Mouse (Mus musculus) monocyte, adult 5-6 weeks (primary cell): ENCODE results near the gene Polr3e. TPM values are rescaled to one million over a fixed set of nuclear protein-coding genes. Genes with fewer than 3 reads are reported as not detected.
"Not testable (repeated sequence)": the region's sequence is repeated elsewhere in the genome, so short reads cannot be mapped to it uniquely, and the experiment has no call there.

ENCODE experiments used
- ATAC-seq: fragments of 153-309, 156-312 bp; replicated peaks from 2 replicates; pipeline ENCODE4 v1.8.0; 2017; ENCODE audit warnings: mild to moderate bottlenecking; ENCODE audit not compliant: low TSS enrichment, insufficient number of reproducible peaks, severe bottlenecking, poor library complexity, low FRiP score
- total RNA-seq: library from RNA; stranded (forward); fragments of 200-1000, 200-491, 200-594 nt; gene quantifications from 3 replicates; pipeline ENCODE4 v1.2.3, GENCODE M21; 2017

Polr3e gene
- total RNA-seq, 1 experiment from 2014 or later = 14.8 TPM

DNA sequence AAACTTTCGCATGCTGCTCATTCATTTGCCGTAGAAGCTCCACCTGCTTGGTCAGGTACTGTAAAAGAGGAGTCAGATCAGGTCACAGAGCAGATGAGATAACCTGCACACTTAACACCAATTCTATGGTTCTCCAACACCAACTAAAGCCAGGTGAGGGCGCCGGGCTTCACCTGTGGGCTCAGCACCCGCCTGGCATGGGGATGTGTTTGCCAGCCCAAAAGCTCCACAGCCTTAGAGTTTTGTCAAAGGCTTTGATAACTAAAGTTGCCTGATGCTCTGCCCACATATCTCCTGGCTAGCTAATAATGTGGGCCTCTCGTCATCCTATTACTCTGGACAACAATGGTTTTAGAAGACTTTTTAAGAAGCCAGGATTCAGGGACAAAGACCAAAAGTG is 43.1 kb downstream of the Polr3e start:
- no peak for ATAC-seq

GRCm38 (mm10) chr7:120961893-120962292 is 44.3 kb downstream of the Polr3e start:
- no peak for ATAC-seq

DNA sequence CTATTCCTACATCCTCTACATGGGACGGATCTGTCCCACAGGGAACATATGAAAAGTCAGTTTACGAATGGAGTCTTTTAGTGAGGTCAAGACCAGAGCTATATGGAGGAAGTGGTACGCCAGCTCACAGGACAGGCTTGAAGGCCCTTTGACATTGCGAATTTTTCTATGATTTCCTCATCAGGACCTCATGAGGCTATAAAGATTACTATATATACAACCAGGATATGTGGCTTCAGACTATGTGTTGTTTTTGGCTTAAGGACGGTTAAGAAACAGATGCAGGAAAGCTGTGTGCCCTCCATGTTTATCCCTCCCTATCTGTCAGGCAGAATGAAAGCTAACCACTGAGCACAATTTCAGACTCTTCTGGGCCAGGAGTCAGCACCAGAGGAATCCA is 45.6 kb downstream of the Polr3e start:
- ATAC-seq = no peak

DNA sequence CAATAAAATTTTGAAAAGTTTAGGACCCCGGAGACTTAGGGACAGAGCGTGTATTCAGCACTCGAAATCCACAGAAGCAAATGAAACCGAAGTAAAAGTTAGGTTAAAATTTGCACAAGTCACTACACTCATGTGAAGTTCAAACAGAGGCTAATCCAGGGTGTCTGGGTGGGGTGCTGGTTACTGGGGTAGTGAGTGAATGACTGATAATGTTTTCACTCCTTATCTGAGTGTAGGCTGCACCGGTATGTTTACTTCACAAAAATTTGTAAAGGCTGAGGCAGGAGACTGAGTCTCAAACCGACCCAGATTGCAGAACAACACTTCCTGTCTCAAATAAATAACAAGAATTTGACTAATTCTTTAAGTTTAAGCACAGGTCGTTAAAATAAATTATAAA is 51.7 kb downstream of the Polr3e start:
- ATAC-seq = no peak

DNA sequence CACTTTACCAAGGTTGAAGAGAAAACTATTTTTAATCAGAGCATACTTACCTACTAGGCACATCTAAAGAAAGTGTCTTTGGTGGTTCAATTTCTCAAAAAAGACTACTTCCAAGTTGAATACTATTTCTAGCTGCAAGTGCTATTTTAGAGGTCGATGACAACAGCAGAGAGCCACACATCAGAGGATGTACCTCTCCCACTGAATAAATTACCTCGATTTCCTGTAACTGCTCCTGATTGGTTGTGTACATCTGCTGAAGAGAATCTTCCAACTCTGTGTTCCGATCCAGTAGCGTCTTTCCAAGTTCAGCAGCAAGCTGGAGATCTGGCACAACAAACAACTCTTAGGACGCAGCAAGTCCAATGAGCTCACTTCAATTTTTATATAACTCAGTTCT is 52.6 kb downstream of the Polr3e start:
- ATAC-seq = no peak

- not testable (repeated sequence) for ATAC-seq
These were observed 54.9 kb downstream of the Polr3e start for GRCm38 (mm10) chr7:120972471-120972870.

GRCm38 (mm10) chr7:120974001-120974400 is 56.5 kb downstream of the Polr3e start:
- ATAC-seq = no peak

GRCm38 (mm10) chr7:120977063-120977462 is 59.5 kb downstream of the Polr3e start:
- ATAC-seq = no peak

GRCm38 (mm10) chr7:120980041-120980440 is 62.5 kb downstream of the Polr3e start:
- ATAC-seq = no peak

GRCm38 (mm10) chr7:120980931-120981924 is 63.7 kb downstream of the Polr3e start:
- ATAC-seq = no peak

GRCm38 (mm10) chr7:120982200-120982841 is 64.8 kb downstream of the Polr3e start, which contains the start of the genes Cdr2 and Mfsd13b:
Cdr2 (minus strand) TSS chr7:120982312.
Mfsd13b (plus strand) TSS chr7:120982509.
- peak; percentile 98 for ATAC-seq

DNA sequence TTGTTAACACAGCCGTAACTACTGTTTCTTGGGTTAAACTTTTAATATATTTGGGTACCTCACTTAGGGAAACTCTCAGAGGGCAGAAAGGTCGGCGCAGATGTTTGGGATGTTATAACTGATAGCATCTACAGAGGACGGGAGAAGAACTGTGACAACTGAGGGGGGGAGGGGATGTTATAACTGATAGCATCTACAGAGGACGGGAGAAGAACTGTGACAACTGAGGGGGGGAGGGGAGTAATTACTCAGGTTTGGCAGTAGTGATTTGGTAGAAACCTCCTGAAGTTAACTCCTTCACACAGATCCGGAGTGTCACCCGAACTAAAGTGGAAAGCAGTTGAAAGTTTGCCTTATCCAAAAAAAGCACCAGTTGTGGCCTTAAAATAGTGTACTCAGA is 65.4 kb downstream of the Polr3e start:
- no peak for ATAC-seq

GRCm38 (mm10) chr7:120991191-120991590 is 73.6 kb downstream of the Polr3e start:
- no peak for ATAC-seq

Other genes with a start within 250 kb of the Polr3e start
- 0.29 TPM in 1 of 3 replicates, not detected in the others for gene Pdzd9, start 247.4 kb upstream of the Polr3e start, total RNA-seq
- 29.0 to 51.8 TPM (median 50.9 TPM) in 3 replicates for gene Mosmo, start 240.1 kb upstream of the Polr3e start, total RNA-seq
- gene Vwa3a, start 178.4 kb upstream of the Polr3e start, total RNA-seq = not detected in 3 replicates
- not detected in 3 replicates for gene Gm5737, start 105.4 kb upstream of the Polr3e start, total RNA-seq
- 33.4 to 56.9 TPM (median 45.7 TPM) in 3 replicates for gene Eef2k, start 74.9 kb upstream of the Polr3e start, total RNA-seq
- gene Cdr2, start 64.6 kb downstream of the Polr3e start, total RNA-seq = 5.9 to 17.3 TPM (median 17.3 TPM) in 3 replicates
- not detected in 3 replicates for gene Mfsd13b, start 64.8 kb downstream of the Polr3e start, total RNA-seq
- 45.0 to 54.5 TPM (median 52.3 TPM) in 3 replicates for gene Mettl9, start 116.7 kb downstream of the Polr3e start, total RNA-seq
- 245 to 446 TPM (median 387 TPM) in 3 replicates for gene Igsf6, start 156.8 kb downstream of the Polr3e start, total RNA-seq
- gene Otoa, start 163.9 kb downstream of the Polr3e start, total RNA-seq = 0.29 TPM in 1 of 3 replicates, not detected in the others